Mouse (Mus musculus) cortical plate, adult 2 months (tissue): ENCODE results near the gene Ldlrad1.

Experiments used
- CTCF ChIP-seq: fragments of 200-500 bp; IDR thresholded peaks from 2 replicates; pipeline ENCODE4 v1.5.1; 2011; ENCODE audit warnings: mild to moderate bottlenecking, control low read depth, low read length; ENCODE audit not compliant: insufficient read depth; ENCODE audit errors: extremely low read depth
- POLR2A ChIP-seq: fragments of 200-500 bp; IDR thresholded peaks from 2 replicates; pipeline ENCODE4 v1.6.1; 2011; ENCODE audit warnings: mild to moderate bottlenecking, low read length, control low read depth; ENCODE audit not compliant: insufficient read depth; ENCODE audit errors: extremely low read depth

DNA sequence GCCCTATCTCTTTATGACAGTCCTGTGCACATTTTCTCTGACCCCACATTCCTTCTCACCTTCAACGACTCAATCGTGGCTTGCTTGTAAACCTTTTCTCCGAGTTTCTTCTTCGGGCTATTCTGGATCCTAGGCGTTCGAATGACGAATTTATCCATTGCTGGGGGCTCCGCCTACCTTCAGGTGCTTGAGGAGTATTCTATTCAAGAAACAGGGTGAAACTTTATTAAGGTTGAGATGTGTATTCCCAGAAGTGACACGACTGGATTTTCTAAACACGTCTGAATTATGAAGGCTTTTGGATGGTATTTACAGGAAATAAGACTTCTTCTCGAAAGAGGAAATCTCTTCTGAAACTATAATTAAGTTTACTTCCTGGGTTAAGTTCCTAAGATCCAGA lies 31.5 kb upstream of the Ldlrad1 start:
- no peak for TF ChIP-seq CTCF
- no peak for TF ChIP-seq POLR2A
